Mouse (Mus musculus) midbrain, embryonic 14.5 days (tissue): ENCODE results near the gene Csnk1e. TPM values are rescaled to one million over a fixed set of nuclear protein-coding genes. Genes with fewer than 3 reads are reported as not detected.

ENCODE experiments used
- ATAC-seq: fragments of 200-750 bp; cut with Nextera tagmentation; 2 replicates; pipeline ENCODE4 v1.8.0; 2017; ENCODE audit warnings: moderate number of reproducible peaks, moderate library complexity; ENCODE audit not compliant: low FRiP score, low TSS enrichment
- DNase-seq: peaks from one replicate; pipeline ENCODE4 v3.0.0-alpha.2; 2015
- H3K27ac ChIP-seq: fragments of 300-500 bp; sonication (generic); replicated peaks from 2 replicates; pipeline ENCODE4 v1.5.1; 2014; ENCODE audit warnings: mild to moderate bottlenecking, low read depth, low read length, moderate library complexity
- H3K27me3 ChIP-seq: fragments of 300-500 bp; sonication (generic); 2 replicates; pipeline ENCODE4 v1.6.1; 2014; ENCODE audit warnings: low read length, control low read depth, mixed read lengths; ENCODE audit not compliant: control insufficient read depth, insufficient read depth
- H3K36me3 ChIP-seq: fragments of 300-500 bp; sonication (generic); 2 replicates; pipeline ENCODE4 v1.6.1; 2014; ENCODE audit warnings: low read length, control low read depth; ENCODE audit not compliant: control insufficient read depth, insufficient read depth
- H3K4me1 ChIP-seq: fragments of 300-500 bp; sonication (generic); 2 replicates; pipeline ENCODE4 v1.6.1; 2014; ENCODE audit warnings: mild to moderate bottlenecking, antibody characterized with exemption, low read length, control low read depth; ENCODE audit not compliant: control insufficient read depth, insufficient read depth
- H3K4me2 ChIP-seq: fragments of 300-500 bp; sonication (generic); 2 replicates; pipeline ENCODE4 v1.6.1; 2014; ENCODE audit warnings: mild to moderate bottlenecking, low read length, moderate library complexity
- H3K4me3 ChIP-seq: fragments of 300-500 bp; sonication (generic); replicated peaks from 2 replicates; pipeline ENCODE4 v1.5.1; 2014; ENCODE audit warnings: low read depth, low read length
- H3K9ac ChIP-seq: fragments of 300-500 bp; sonication (generic); replicated peaks from 2 replicates; pipeline ENCODE4 v1.6.1; 2014; ENCODE audit warnings: mild to moderate bottlenecking, low read length, moderate library complexity
- H3K9me3 ChIP-seq: fragments of 300-500 bp; sonication (generic); 2 replicates; pipeline ENCODE4 v1.6.1; 2016; ENCODE audit warnings: low read length, control low read depth, mixed read lengths; ENCODE audit not compliant: control insufficient read depth
- WGBS: fragments of 180-500 bp; shearing (Covaris S2); extraction: QIAGEN DNeasy Blood & Tissue Kit; methylation state at CpG from one replicate; pipeline ENCODE4 v1.1.7; 2014; 5-methylcytosine and 5-hydroxymethylcytosine counted together
- polyA plus RNA-seq: library from polyadenylated mRNA; unstranded; fragments of >200 nt; fragmentation: Nextera tagmentation; extraction: Ambion mirVana; gene quantifications from 2 replicates; pipeline ENCODE4 v1.2.1, GENCODE M21; 2014

Gene Csnk1e
- polyA plus RNA-seq, 1 experiment from 2014 or later = 225 TPM

DNA sequence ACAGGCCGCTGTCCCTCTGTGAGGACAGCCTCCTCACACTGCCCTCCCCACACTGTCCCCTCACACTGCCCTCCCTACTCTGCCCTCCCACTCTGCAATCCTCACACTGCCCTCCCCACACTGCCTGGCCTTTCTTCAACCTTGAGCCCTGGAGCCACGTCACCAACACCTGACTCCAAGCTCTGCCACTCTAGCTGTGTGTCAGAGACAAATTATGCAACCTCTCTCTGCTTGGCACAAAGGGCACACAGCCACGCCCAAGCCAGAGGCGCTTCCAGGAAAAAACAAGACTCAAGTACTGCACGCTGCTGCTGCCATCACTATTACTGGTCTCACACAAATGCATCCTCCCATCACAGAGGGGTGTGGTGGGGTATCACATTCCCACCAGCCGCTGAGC, 64.9 kb downstream of the Csnk1e start:
- Histone ChIP-seq H3K4me3 (no peak overlapping the region), H3K9me3 (no peaks in the 10 kb centered on the region), H3K36me3 (no peaks in the 10 kb centered on the region), H3K4me2 (no peak overlapping the region), H3K4me1 (no peaks in the 10 kb centered on the region), H3K27me3 (no peaks in the 10 kb centered on the region), H3K9ac (no peak overlapping the region), H3K27ac (no peak overlapping the region)
- WGBS = 91% methylated on average over 6 of the region's 6 CpGs
- ATAC-seq = no peak
- no peak for DNase-seq

- Histone ChIP-seq H3K9ac (no peak overlapping the region), H3K4me2 (no peak overlapping the region), H3K9me3 (no peaks in the 10 kb centered on the region), H3K4me3 (no peak overlapping the region), H3K36me3 (no peaks in the 10 kb centered on the region), H3K4me1 (no peaks in the 10 kb centered on the region), H3K27ac (no peak overlapping the region), H3K27me3 (no peaks in the 10 kb centered on the region)
- DNase-seq = no peak
- 85% methylated on average over 6 of the region's 6 CpGs for WGBS
- ATAC-seq = no peak
Observed at GRCm38 (mm10) chr15:79388171-79388570, 67.2 kb downstream of the Csnk1e start.

- Histone ChIP-seq H3K4me2 (no peak overlapping the region), H3K9me3 (no peaks in the 10 kb centered on the region), H3K27ac (no peak overlapping the region), H3K36me3 (no peaks in the 10 kb centered on the region), H3K4me3 (no peak overlapping the region), H3K27me3 (no peaks in the 10 kb centered on the region), H3K4me1 (no peaks in the 10 kb centered on the region), H3K9ac (no peak overlapping the region)
- WGBS = 89% methylated on average over 7 of the region's 7 CpGs
- ATAC-seq (no peak), DNase-seq (no peak)
Observed at GRCm38 (mm10) chr15:79387611-79388010, 67.8 kb downstream of the Csnk1e start.

DNA sequence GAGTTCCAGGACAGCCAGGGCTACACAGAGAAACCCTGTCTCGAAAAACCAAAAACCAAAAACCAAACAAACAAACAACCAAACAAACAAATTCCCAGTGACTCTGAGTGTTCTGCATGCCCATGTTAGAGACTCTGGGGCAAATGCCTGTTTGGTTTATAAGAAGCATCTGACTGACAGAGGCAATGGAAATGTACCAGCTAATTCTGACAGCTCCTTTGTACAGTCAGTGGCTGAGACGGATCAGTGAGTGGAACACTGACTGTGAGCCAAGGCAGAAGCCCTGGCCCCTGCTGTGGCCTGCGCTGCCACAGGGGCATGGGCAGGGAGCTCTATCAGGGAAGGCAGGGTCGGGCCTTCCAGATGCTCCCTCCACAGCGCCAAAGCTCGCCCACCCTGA, 68.3 kb downstream of the Csnk1e start:
- ATAC-seq (no peak), DNase-seq (no peak)
- H3K9ac ChIP-seq = no peak overlapping the region
- H3K9me3 ChIP-seq = no peaks in the 10 kb centered on the region
- 0 out of 2 replicates have a peak overlapping the region, but pooled peaks have one; percentile 20 for H3K27ac ChIP-seq
- H3K4me3 ChIP-seq = no peak overlapping the region
- 58% methylated on average over 6 of the region's 6 CpGs for WGBS
- no peak overlapping the region for H3K4me2 ChIP-seq
- no peaks in the 10 kb centered on the region for H3K4me1 ChIP-seq
- H3K36me3 ChIP-seq = no peaks in the 10 kb centered on the region
- no peaks in the 10 kb centered on the region for H3K27me3 ChIP-seq

DNA sequence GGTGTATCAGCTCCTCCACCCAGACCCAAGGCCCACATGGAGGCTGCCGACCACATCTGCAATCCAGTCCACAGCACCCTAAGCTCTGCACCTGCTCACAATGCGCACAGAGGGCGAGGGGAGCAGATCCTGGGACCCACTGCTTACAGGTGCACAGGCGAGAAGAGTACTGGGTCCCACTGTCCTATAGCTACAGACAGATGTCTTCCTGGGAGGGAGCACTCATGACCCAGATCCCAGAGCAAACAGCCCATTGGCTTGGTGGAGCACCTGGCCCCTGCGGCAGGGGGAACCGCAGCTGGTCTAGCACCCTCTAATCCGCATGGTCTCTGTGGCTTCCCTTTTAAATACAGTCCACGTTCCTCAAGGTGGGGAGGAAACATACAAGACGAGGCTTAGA, 73.7 kb downstream of the Csnk1e start:
- no peaks in the 10 kb centered on the region for H3K9me3 ChIP-seq
- H3K9ac ChIP-seq = no peak overlapping the region
- WGBS = 81% methylated on average over 9 of the region's 9 CpGs
- no peak overlapping the region for H3K4me3 ChIP-seq
- H3K27me3 ChIP-seq = no peaks in the 10 kb centered on the region
- no peaks in the 10 kb centered on the region for H3K4me1 ChIP-seq
- ATAC-seq (no peak), DNase-seq (no peak)
- H3K27ac ChIP-seq = no peak overlapping the region
- H3K4me2 ChIP-seq = no peak overlapping the region
- peaks cover 18% of the 10 kb centered on the region for H3K36me3 ChIP-seq

GRCm38 (mm10) chr15:79380468-79381444, 74.6 kb downstream of the Csnk1e start:
- no peak overlapping the region for H3K27ac ChIP-seq
- 46% methylated on average over 23 of the region's 23 CpGs for WGBS
- no peak for ATAC-seq
- no peak overlapping the region for H3K4me2 ChIP-seq
- no peak overlapping the region for H3K4me3 ChIP-seq
- no peaks in the 10 kb centered on the region for H3K9me3 ChIP-seq
- H3K4me1 ChIP-seq = no peaks in the 10 kb centered on the region
- H3K36me3 ChIP-seq = peaks cover 27% of the 10 kb centered on the region
- no peaks in the 10 kb centered on the region for H3K27me3 ChIP-seq
- no peak overlapping the region for H3K9ac ChIP-seq
- peak; percentile 74 for DNase-seq

DNA sequence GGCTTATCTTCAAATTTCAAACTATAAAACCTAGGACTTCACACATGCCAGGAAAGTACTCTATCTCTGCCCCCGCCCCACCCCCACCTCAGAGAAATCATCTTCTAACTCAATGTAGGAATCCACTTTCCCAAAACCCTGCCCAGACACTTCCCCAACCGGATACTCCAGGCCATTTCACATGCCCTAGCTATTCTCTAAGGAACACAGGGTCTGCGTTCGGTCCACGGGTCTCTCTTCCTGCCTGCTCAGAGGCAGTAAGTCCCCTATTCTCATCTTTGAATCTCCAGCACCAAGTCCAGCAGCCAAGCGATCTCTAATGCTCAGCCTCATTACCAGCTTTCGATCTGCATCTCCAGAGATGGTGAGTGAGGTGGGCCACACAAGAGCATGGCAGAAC, 75.7 kb downstream of the Csnk1e start:
- 93% methylated on average over 7 of the region's 7 CpGs for WGBS
- no peaks in the 10 kb centered on the region for H3K27me3 ChIP-seq
- H3K4me3 ChIP-seq = no peak overlapping the region
- DNase-seq (no peak), ATAC-seq (no peak)
- no peak overlapping the region for H3K9ac ChIP-seq
- H3K4me2 ChIP-seq = no peak overlapping the region
- no peaks in the 10 kb centered on the region for H3K9me3 ChIP-seq
- no peaks in the 10 kb centered on the region for H3K4me1 ChIP-seq
- H3K27ac ChIP-seq = no peak overlapping the region
- H3K36me3 ChIP-seq = peaks cover 36% of the 10 kb centered on the region

GRCm38 (mm10) chr15:79378608-79379007, 76.8 kb downstream of the Csnk1e start:
- H3K4me2 ChIP-seq = no peak overlapping the region
- no peaks in the 10 kb centered on the region for H3K4me1 ChIP-seq
- no peaks in the 10 kb centered on the region for H3K9me3 ChIP-seq
- 91% methylated on average over 10 of the region's 10 CpGs for WGBS
- H3K4me3 ChIP-seq = no peak overlapping the region
- H3K36me3 ChIP-seq = peaks cover 45% of the 10 kb centered on the region
- no peaks in the 10 kb centered on the region for H3K27me3 ChIP-seq
- no peak for ATAC-seq
- no peak for DNase-seq
- H3K27ac ChIP-seq = no peak overlapping the region
- H3K9ac ChIP-seq = no peak overlapping the region

DNA sequence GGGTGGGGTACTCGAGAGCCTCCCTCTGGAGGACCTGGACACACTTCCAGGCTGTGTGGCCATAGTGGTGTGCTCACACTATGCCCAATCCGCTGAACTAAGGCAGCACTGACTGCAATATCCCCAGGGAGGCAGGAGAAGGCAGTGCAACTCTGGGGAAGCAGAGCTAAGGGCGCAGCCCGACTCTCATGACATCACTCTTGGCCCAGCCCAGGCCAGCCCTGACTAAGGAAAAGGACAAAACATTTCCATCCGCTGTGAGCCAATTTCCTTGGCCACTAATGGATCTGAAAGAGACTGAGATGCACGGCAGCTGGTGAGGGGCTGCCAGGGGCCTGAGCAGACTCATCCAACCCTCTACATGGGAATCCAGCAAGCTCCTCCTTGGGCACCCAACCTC, 77.7 kb downstream of the Csnk1e start:
- Histone ChIP-seq H3K4me2 (no peak overlapping the region), H3K36me3 (peaks cover 53% of the 10 kb centered on the region), H3K9ac (no peak overlapping the region), H3K9me3 (no peaks in the 10 kb centered on the region), H3K27me3 (no peaks in the 10 kb centered on the region), H3K27ac (no peak overlapping the region), H3K4me1 (no peaks in the 10 kb centered on the region), H3K4me3 (no peak overlapping the region)
- ATAC-seq (no peak), DNase-seq (no peak)
- WGBS = 86% methylated on average over 6 of the region's 6 CpGs
